Mouse (Mus musculus) liver, embryonic 12.5 days (tissue): ENCODE results near the gene Slc31a1. TPM values are rescaled to one million over a fixed set of nuclear protein-coding genes. Genes with fewer than 3 reads are reported as not detected.

Source experiments
- ATAC-seq: fragments of 200-750 bp; cut with Nextera tagmentation; 2 replicates; pipeline ENCODE4 v1.8.0; 2017; ENCODE audit warnings: moderate number of reproducible peaks, mild to moderate bottlenecking, moderate library complexity
- H3K27ac ChIP-seq: fragments of 300-500 bp; sonication (generic); 2 replicates; pipeline ENCODE4 v1.5.1; 2016; ENCODE audit warnings: mild to moderate bottlenecking
- H3K27me3 ChIP-seq: fragments of 300-500 bp; sonication (generic); replicated peaks from 2 replicates; pipeline ENCODE4 v1.6.1; 2016; ENCODE audit warnings: mild to moderate bottlenecking, moderate library complexity
- H3K36me3 ChIP-seq: fragments of 300-500 bp; sonication (generic); 2 replicates; pipeline ENCODE4 v1.6.1; 2016; ENCODE audit warnings: mild to moderate bottlenecking, moderate library complexity
- H3K4me1 ChIP-seq: fragments of 300-500 bp; sonication (generic); 2 replicates; pipeline ENCODE4 v1.6.1; 2016
- H3K4me2 ChIP-seq: fragments of 300-500 bp; sonication (generic); 2 replicates; pipeline ENCODE4 v1.6.1; 2016; ENCODE audit warnings: mild to moderate bottlenecking, moderate library complexity
- H3K4me3 ChIP-seq: fragments of 300-500 bp; sonication (generic); 2 replicates; pipeline ENCODE4 v1.5.1; 2016; ENCODE audit warnings: mild to moderate bottlenecking, moderate library complexity
- H3K9ac ChIP-seq: fragments of 300-500 bp; sonication (generic); 2 replicates; pipeline ENCODE4 v1.6.1; 2016; ENCODE audit warnings: mild to moderate bottlenecking, moderate library complexity
- H3K9me3 ChIP-seq: fragments of 300-500 bp; sonication (generic); replicated peaks from 2 replicates; pipeline ENCODE4 v1.6.1; 2016; ENCODE audit warnings: mild to moderate bottlenecking, moderate library complexity
- WGBS: fragments of 180-500 bp; shearing (Covaris S2); methylation state at CpG from one replicate; pipeline ENCODE4 v1.1.7; 2016; ENCODE audit not compliant: insufficient replicate concordance; 5-methylcytosine and 5-hydroxymethylcytosine counted together
- polyA plus RNA-seq: library from polyadenylated mRNA; unstranded; fragments of >200 nt; fragmentation: Nextera tagmentation; extraction: Ambion mirVana; gene quantifications from 2 replicates; pipeline ENCODE4 v1.2.1, GENCODE M21; 2016

The Slc31a1 gene
- polyA plus RNA-seq: 45.8 and 45.9 TPM in 2 replicates

DNA sequence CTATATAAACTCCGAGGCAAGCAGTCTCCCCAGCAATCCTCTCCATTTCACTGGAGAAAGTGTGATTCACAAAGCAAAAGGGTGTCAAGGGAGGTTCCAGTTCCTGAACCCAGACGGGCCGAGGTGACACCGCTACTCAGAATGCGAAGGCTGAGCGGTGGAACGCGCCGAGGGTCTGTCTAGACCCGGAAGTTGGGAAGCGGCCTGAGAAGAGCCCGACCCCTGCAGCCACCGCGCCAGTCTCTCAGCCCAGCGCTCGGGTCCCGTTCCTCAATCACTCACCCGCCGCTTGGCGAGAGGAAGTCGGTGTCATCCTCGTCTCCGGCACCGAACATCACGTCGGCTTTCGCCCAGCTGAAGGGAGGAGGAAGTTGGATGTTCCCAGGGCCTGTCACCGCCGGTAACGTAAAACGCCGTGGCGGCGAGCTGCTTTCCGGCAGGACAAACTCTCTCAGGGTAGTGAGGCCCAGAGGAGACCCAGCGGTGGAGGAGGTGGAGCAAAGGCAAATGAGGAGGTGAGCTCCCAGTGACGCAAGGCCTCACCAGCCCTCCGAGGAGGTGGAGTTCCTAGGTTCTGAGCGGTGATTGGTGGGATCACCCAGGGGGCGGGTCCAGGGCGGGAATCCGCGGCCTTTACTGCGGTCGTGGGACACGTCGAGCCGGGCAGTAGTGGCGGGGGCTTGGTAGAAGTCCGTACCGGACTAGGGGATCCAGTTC lies at the start of gene Slc31a1, which contains the start of gene Fkbp15:
Gene Slc31a1 (plus strand): TSS at position 640 of the 717 bp plus-strand sequence.
Gene Fkbp15 (minus strand): TSS at position 461 of the 717 bp plus-strand sequence.
- Histone ChIP-seq H3K4me3 (peak within 1 kb of the TSS; percentile 78), H3K4me2 (peak within 1 kb of the TSS; percentile 86), H3K27me3 (no peaks in the 10 kb centered on the region), H3K36me3 (peaks cover 24% of the 10 kb centered on the region), H3K27ac (peak within 1 kb of the TSS; percentile 88), H3K9ac (peak within 1 kb of the TSS; percentile 83), H3K9me3 (no peaks in the 10 kb centered on the region), H3K4me1 (peaks cover 38% of the 10 kb centered on the region)
- WGBS: 0% methylated on average over 51 of the region's 51 CpGs
- peak; percentile 99 for ATAC-seq

DNA sequence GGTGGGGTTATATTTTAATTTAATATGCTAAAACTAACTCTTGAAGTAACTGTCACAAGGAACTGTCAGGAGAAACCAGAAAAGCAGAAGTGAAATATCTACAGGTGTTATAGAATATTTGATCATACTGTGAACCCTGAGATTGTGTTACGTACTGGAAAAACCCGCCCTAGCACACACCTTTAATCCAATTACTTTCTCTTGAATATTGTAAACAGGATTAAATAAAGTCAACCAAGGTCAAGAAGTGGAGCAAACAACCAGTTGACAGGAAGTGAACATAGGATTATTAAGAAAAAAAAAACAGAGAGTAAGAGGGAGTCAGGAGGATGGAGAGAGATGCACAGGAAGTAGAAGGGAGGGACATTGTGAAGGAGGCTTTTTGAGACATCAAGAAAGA lies 47.7 kb upstream of the Slc31a1 start:
- Histone ChIP-seq H3K27ac (no peak overlapping the region), H3K36me3 (peaks cover 73% of the 10 kb centered on the region), H3K4me2 (no peak overlapping the region), H3K9ac (no peak overlapping the region), H3K4me1 (no peaks in the 10 kb centered on the region), H3K9me3 (no peaks in the 10 kb centered on the region), H3K4me3 (no peak overlapping the region), H3K27me3 (no peaks in the 10 kb centered on the region)
- ATAC-seq: no peak
- WGBS: 74% methylated on average over 2 of the region's 2 CpGs

DNA sequence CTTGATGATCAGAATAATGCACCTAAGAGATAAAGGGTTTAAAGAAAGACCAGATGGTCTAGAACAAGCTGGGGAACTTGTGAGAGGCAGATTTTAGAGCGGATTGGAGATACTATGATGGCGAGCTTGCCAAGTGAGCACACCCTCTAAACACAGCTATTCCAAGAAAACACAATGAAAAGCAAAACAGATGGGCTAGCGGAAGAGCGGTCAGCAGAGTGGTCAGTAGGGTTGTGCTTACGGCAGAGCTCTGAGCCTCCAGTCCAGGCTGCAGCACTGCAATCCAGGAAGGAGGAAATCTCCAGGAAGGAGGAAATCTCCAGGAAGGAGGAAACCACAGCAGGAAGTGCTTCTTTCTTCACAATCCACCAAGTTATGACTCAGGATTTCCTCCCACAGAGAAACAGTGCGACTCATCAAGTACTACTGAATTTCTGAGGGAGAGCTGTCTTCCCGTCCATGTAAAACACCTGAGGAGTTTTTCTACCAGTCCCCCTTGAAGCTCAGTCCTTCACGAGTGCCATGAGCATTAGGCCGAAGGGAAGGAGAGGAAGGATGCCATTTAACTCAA lies 46.8 kb upstream of the Slc31a1 start:
- Histone ChIP-seq H3K36me3 (peaks cover 73% of the 10 kb centered on the region), H3K4me3 (no peak overlapping the region), H3K4me2 (no peak overlapping the region), H3K4me1 (no peaks in the 10 kb centered on the region), H3K9me3 (no peaks in the 10 kb centered on the region), H3K27ac (no peak overlapping the region), H3K27me3 (no peaks in the 10 kb centered on the region), H3K9ac (no peak overlapping the region)
- 72% methylated on average over 9 of the region's 9 CpGs for WGBS
- no peak for ATAC-seq

DNA sequence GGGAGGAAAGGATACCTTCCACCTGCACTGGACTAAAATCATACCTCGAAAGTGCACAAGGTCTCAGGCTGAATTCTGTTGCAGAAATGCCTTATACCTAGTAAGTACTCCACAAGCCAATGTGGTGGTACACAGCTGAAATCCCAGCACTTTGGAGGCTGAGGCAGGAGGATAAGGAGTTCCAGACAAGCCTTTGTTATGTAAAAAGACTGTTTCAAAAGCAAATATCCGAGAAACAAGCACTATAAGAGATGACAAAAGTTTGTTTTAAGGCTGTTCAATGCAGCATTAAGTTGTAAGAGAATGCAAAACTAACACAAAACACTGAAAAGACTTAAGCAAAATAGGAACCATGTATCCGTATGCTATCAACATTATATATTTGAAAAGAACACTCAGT lies 46.0 kb upstream of the Slc31a1 start:
- WGBS: 83% methylated on average over 3 of the region's 3 CpGs
- H3K27ac ChIP-seq: no peak overlapping the region
- no peaks in the 10 kb centered on the region for H3K27me3 ChIP-seq
- peaks cover 81% of the 10 kb centered on the region for H3K36me3 ChIP-seq
- no peak overlapping the region for H3K4me2 ChIP-seq
- H3K9ac ChIP-seq: no peak overlapping the region
- no peaks in the 10 kb centered on the region for H3K4me1 ChIP-seq
- no peak for ATAC-seq
- no peaks in the 10 kb centered on the region for H3K9me3 ChIP-seq
- no peak overlapping the region for H3K4me3 ChIP-seq

DNA sequence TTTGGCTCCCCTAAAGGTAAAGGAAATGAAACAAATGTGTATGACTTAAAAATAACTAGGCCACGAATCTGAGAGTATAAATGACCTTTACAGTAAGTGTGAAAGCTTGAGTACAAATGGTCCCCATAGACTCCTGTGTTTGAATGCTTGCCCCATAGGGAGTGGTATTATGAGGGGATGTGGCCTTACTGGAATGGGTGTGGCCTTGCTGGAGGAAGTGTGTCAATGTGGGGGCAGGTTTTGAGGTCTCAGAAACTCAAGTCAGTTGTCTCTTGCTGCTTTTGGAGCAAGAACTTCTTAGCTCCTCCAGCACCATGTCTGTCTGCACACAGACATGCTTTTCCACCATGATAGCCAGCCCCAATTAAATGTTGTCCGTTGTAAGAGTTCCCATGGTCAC lies 44.1 kb upstream of the Slc31a1 start:
- 76% methylated on average over 2 of the region's 2 CpGs for WGBS
- Histone ChIP-seq H3K4me1 (no peaks in the 10 kb centered on the region), H3K4me2 (no peak overlapping the region), H3K27me3 (no peaks in the 10 kb centered on the region), H3K4me3 (no peak overlapping the region), H3K9ac (no peak overlapping the region), H3K36me3 (peaks cover 90% of the 10 kb centered on the region), H3K27ac (no peak overlapping the region), H3K9me3 (no peaks in the 10 kb centered on the region)
- ATAC-seq: no peak

DNA sequence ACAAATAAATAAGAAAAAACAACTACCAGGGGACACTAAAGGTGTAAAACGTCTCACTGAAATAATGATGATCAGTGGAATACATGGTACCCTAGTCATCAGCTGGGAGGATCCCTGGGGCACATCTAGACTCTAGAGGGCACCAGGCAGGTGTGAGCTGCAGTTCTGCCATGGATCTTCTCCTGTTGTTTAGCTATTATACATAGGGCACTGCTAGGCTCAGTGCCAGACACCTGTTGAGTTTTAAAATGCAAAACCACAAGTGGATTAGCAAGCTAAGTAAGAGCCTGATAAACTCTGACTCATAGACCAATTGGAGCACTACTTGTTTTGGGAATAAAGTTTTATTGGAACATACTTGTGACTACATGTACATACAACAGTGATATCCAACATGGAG lies 42.2 kb upstream of the Slc31a1 start:
- H3K36me3 ChIP-seq: peaks cover 91% of the 10 kb centered on the region
- no peaks in the 10 kb centered on the region for H3K4me1 ChIP-seq
- H3K27me3 ChIP-seq: no peaks in the 10 kb centered on the region
- no peak overlapping the region for H3K4me3 ChIP-seq
- ATAC-seq: no peak
- no peaks in the 10 kb centered on the region for H3K9me3 ChIP-seq
- no peak overlapping the region for H3K9ac ChIP-seq
- no peak overlapping the region for H3K27ac ChIP-seq
- WGBS: 66% methylated on average over 1 of the region's 1 CpGs
- no peak overlapping the region for H3K4me2 ChIP-seq

DNA sequence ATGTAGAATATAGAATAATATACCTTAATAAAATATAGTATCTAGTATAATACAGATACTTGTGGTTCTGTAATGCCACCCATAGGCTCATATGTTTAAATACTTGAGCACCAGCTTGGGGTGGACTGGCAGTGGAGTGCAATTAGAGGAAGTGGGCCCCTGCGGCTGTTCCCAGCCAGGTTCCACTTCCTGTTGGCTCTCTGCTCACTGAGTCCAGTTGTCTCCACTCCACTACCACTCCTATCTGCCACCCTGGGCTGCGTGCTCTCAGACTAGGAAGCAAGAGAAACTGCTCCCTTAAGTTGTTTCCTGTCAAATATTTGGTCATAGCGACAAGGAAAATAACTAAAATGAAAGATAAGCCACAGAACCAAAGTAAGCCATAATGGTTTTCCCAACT lies 37.8 kb upstream of the Slc31a1 start:
- H3K36me3 ChIP-seq: peaks cover 97% of the 10 kb centered on the region
- no peaks in the 10 kb centered on the region for H3K4me1 ChIP-seq
- 44% methylated on average over 3 of the region's 3 CpGs for WGBS
- no peak overlapping the region for H3K27ac ChIP-seq
- H3K27me3 ChIP-seq: no peaks in the 10 kb centered on the region
- no peak overlapping the region for H3K4me3 ChIP-seq
- H3K4me2 ChIP-seq: no peak overlapping the region
- no peaks in the 10 kb centered on the region for H3K9me3 ChIP-seq
- ATAC-seq: no peak
- H3K9ac ChIP-seq: no peak overlapping the region

DNA sequence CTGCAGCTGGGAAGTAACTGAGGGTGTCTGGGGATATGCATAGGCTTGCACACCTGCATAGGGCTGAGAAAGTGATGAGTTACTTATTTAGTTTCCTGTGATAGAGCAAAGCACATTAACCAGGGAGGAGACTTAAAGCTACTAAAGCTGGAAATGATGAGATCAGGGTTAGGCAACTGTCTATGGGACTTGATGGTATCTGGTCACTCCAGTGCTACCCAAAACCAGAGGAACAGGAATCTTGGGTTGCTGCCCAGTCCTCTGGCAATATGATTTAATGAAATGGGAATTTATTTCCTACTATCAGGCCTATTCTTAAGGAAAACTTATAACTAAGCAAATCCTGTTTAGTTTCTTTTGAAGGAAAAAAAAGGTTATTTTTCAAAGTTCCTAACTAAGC lies 34.4 kb upstream of the Slc31a1 start:
- H3K27me3 ChIP-seq: no peaks in the 10 kb centered on the region
- H3K27ac ChIP-seq: no peak overlapping the region
- no peak overlapping the region for H3K4me2 ChIP-seq
- H3K4me3 ChIP-seq: no peak overlapping the region
- peaks cover 91% of the 10 kb centered on the region for H3K36me3 ChIP-seq
- no peaks in the 10 kb centered on the region for H3K9me3 ChIP-seq
- peaks cover 20% of the 10 kb centered on the region for H3K4me1 ChIP-seq
- ATAC-seq: no peak
- no peak overlapping the region for H3K9ac ChIP-seq

DNA sequence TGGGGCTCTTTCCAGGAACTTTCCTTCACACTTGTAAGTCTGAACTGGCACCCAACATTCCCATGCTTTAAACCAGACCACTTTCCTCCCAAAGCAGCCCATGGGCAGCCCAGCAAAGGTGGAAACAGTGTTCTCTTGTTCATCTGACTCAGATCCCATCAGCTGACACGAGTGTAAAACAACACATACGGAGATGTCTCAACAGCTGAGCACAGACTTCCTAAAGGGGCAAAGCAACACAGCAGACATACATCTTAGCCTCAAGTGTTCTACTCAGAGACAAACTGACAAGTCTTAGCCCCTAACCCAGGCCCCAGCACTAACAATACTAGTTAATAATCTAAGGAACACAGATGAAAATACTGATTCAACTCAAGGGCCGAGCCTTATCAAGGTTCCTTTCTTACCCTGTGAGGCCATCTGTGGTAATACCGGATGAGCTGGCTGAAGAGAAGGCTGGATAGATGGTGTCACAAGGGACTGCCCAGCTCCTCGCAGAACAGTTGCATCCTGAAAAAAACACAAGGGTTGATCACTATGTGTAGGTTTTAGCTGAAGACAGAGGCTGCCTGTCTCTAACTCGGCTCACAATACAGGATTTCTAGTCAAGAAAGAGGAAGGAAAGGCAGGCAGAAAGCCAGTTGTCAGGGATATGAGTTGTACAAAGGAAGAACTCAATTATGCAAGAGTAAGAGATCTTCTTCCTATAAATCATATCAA lies 31.4 kb upstream of the Slc31a1 start:
- Histone ChIP-seq H3K4me3 (no peak overlapping the region), H3K9ac (no peak overlapping the region), H3K27me3 (no peaks in the 10 kb centered on the region), H3K27ac (no peak overlapping the region), H3K4me1 (peaks cover 20% of the 10 kb centered on the region), H3K9me3 (no peaks in the 10 kb centered on the region), H3K4me2 (no peak overlapping the region), H3K36me3 (peaks cover 90% of the 10 kb centered on the region)
- no peak for ATAC-seq
- WGBS: 23% methylated on average over 6 of the region's 6 CpGs

DNA sequence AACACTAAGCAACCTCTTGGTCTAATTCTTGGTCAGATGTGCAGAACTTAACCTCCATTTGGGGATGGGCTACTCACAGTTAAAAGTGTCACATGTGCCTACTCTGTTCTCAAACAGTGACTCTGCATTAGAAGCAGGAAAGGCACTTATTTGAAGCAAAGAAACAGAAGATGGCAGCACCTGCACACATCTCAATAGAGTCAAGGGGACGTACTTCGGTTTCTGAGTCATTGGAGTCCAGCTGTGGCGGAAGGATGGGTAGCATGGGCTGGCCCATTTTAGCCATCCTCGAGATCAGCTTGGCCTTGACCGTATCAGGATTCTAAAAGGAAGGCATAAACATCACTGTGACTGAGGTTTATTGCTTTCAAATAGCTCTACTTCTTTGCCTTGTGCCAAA lies 28.6 kb upstream of the Slc31a1 start:
- H3K4me1 ChIP-seq: peaks cover 20% of the 10 kb centered on the region
- H3K36me3 ChIP-seq: peaks cover 87% of the 10 kb centered on the region
- whole genome bisulfite sequencing: 78% methylated on average over 5 of the region's 5 CpGs
- H3K4me2 ChIP-seq: no peak overlapping the region
- no peak overlapping the region for H3K4me3 ChIP-seq
- H3K9me3 ChIP-seq: no peaks in the 10 kb centered on the region
- no peak overlapping the region for H3K27ac ChIP-seq
- no peak for ATAC-seq
- H3K9ac ChIP-seq: no peak overlapping the region
- H3K27me3 ChIP-seq: no peaks in the 10 kb centered on the region

DNA sequence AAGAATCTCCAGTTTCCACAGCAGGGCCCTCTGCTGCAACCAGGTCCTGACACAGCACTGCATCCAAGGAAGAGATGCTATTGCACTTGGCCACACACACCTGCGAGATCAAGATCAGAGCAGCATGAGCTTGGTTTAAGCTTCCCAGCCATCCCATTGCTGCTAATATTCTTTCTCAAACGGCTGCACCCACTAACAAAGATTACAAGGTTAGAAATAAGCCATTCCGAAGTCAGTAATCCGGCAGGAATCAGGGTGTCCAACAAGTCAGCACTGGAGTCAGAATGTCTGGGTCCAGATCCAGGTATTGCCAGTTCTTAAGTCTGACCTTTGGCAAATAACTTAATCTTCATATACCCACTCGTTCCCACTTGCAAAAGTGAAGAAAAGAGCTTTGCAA lies 22.0 kb upstream of the Slc31a1 start:
- H3K9me3 ChIP-seq: no peaks in the 10 kb centered on the region
- no peak overlapping the region for H3K27ac ChIP-seq
- no peaks in the 10 kb centered on the region for H3K4me1 ChIP-seq
- no peaks in the 10 kb centered on the region for H3K27me3 ChIP-seq
- H3K4me2 ChIP-seq: no peak overlapping the region
- H3K36me3 ChIP-seq: peaks cover 85% of the 10 kb centered on the region
- WGBS: 83% methylated on average over 5 of the region's 5 CpGs
- no peak for ATAC-seq
- H3K9ac ChIP-seq: no peak overlapping the region
- no peak overlapping the region for H3K4me3 ChIP-seq

DNA sequence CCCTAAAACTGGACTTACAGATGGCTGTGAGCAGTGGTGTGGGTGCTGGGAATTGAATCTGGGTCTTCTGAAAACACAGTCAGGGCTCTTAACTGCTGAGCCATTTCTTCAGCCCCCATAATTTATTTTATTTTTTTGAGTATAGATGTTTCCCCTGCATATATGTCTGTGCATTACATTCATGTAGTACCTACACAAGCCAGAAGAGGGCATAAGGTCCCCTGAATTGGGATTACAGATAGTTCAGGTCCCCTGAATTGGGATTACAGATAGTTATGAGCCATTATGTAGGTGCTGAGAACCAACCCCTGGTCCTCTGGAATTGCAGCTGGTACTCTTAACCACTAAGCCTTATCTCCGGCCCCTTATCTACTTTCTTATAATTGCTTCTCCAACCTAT lies 16.5 kb upstream of the Slc31a1 start:
- Histone ChIP-seq H3K36me3 (peaks cover 68% of the 10 kb centered on the region), H3K27ac (no peak overlapping the region), H3K9me3 (no peaks in the 10 kb centered on the region), H3K4me3 (no peak overlapping the region), H3K27me3 (no peaks in the 10 kb centered on the region), H3K4me1 (peaks cover 7% of the 10 kb centered on the region), H3K4me2 (no peak overlapping the region), H3K9ac (no peak overlapping the region)
- 63% methylated on average over 1 of the region's 1 CpGs for WGBS
- no peak for ATAC-seq
